Mouse (Mus musculus) hindbrain, embryonic 14.5 days (tissue): ENCODE data around the gene Adcy2. TPM values are rescaled to one million over a fixed set of nuclear protein-coding genes. Genes with fewer than 3 reads are reported as not detected.

Source experiments
- ATAC-seq: fragments of 200-750 bp; cut with Nextera tagmentation; 2 replicates; pipeline ENCODE4 v1.8.0; 2017; ENCODE audit warnings: moderate number of reproducible peaks, mild to moderate bottlenecking, moderate TSS enrichment, moderate library complexity; ENCODE audit not compliant: low FRiP score
- DNase-seq: peaks from one replicate; pipeline ENCODE4 v3.0.0-alpha.2; 2015; ENCODE audit warnings: low spot score
- H3K27ac ChIP-seq: fragments of 300-500 bp; sonication (generic); 2 replicates; pipeline ENCODE4 v1.5.1; 2014; ENCODE audit warnings: mild to moderate bottlenecking, moderate library complexity
- H3K27me3 ChIP-seq: fragments of 300-500 bp; sonication (generic); 2 replicates; pipeline ENCODE4 v1.6.1; 2014; ENCODE audit warnings: mild to moderate bottlenecking, low read length, mixed read lengths; ENCODE audit not compliant: control insufficient read depth, insufficient read depth
- H3K36me3 ChIP-seq: fragments of 300-500 bp; sonication (generic); replicated peaks from 2 replicates; pipeline ENCODE4 v1.6.1; 2014; ENCODE audit not compliant: control insufficient read depth, insufficient read depth
- H3K4me1 ChIP-seq: fragments of 300-500 bp; sonication (generic); replicated peaks from 2 replicates; pipeline ENCODE4 v1.6.1; 2014; ENCODE audit warnings: antibody characterized with exemption, low read length, mixed read lengths; ENCODE audit not compliant: control insufficient read depth, insufficient read depth
- H3K4me2 ChIP-seq: fragments of 300-500 bp; sonication (generic); replicated peaks from 2 replicates; pipeline ENCODE4 v1.6.1; 2014; ENCODE audit warnings: mild to moderate bottlenecking, moderate library complexity
- H3K4me3 ChIP-seq: fragments of 300-500 bp; sonication (generic); replicated peaks from 2 replicates; pipeline ENCODE4 v1.5.1; 2014; ENCODE audit warnings: mild to moderate bottlenecking, low read length
- H3K9ac ChIP-seq: fragments of 300-500 bp; sonication (generic); 2 replicates; pipeline ENCODE4 v1.6.1; 2014
- H3K9me3 ChIP-seq: fragments of 300-500 bp; sonication (generic); 2 replicates; pipeline ENCODE4 v1.6.1; 2016; ENCODE audit warnings: low read length; ENCODE audit not compliant: control insufficient read depth
- WGBS: fragments of 180-500 bp; shearing (Covaris S2); extraction: QIAGEN DNeasy Blood & Tissue Kit; methylation state at CpG from one replicate; pipeline ENCODE4 v1.1.7; 2014; 5-methylcytosine and 5-hydroxymethylcytosine counted together
- polyA plus RNA-seq: library from polyadenylated mRNA; unstranded; fragments of >200 nt; fragmentation: Nextera tagmentation; extraction: Ambion mirVana; gene quantifications from 2 replicates; pipeline ENCODE4 v1.2.1, GENCODE M21; 2014

Gene Adcy2
- polyA plus RNA-seq, 1 experiment from 2014 or later, result 15.7 TPM

- Histone ChIP-seq H3K4me2 (no peak overlapping the region), H3K4me1 (no peaks in the 10 kb centered on the region), H3K27me3 (no peaks in the 10 kb centered on the region), H3K27ac (no peak overlapping the region), H3K9me3 (no peaks in the 10 kb centered on the region), H3K36me3 (no peaks in the 10 kb centered on the region), H3K4me3 (no peak overlapping the region), H3K9ac (no peak overlapping the region)
- 69% methylated on average over 3 of the region's 3 CpGs for WGBS
- DNase-seq (no peak), ATAC-seq (no peak)
These were observed 372.3 kb downstream of the Adcy2 start for GRCm38 (mm10) chr13:68627041-68627440.

- Histone ChIP-seq H3K4me3 (no peak overlapping the region), H3K27me3 (no peaks in the 10 kb centered on the region), H3K4me2 (no peak overlapping the region), H3K27ac (no peak overlapping the region), H3K4me1 (no peaks in the 10 kb centered on the region), H3K9me3 (no peaks in the 10 kb centered on the region), H3K36me3 (no peaks in the 10 kb centered on the region), H3K9ac (no peak overlapping the region)
- DNase-seq, result peak; percentile 64
- peak; percentile 79 for ATAC-seq
- 68% methylated on average over 6 of the region's 6 CpGs for WGBS
These were observed 376.5 kb downstream of the Adcy2 start for GRCm38 (mm10) chr13:68622792-68623191.

DNA sequence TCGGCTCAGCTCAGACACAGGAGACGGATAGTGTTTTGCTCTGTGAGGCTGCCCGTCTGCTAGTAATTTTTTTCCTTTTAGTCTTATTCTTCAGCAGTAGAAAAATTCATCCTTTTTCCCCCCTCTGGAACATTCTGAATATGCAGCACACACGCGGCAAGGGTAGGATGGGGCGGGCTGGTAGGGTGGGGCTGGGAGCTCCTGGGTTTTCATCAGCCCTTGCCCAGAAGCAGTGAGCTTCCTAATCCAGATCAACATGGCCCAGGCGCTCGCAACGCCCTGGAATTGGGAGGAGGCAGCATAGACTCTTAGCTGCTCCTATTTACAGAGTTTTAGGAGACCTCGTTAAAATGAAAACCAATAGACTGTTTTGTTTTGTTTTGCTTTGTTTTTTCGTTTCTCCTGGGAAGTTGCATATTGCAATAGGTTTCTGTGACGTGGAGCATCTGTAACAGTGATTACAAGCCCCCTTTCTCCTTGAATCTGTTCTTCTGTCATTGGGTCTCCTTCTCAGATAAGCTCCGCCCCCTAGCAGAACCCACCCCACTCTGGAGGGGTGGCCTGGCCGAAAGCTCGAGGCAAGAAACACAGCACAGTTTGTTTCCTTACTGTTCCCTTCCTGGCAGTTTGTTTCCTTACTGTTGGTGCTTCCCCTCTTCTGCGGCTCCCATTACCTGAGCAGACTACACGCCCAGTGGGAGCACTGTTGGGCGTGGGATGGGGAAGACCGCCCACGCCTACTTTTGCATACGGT lies 391.5 kb downstream of the Adcy2 start:
- Histone ChIP-seq H3K4me2 (peak overlapping the region; percentile 25; the same call in 1 of the 2 replicates), H3K27ac (peak overlapping the region; percentile 64), H3K4me1 (no peaks in the 10 kb centered on the region), H3K27me3 (no peaks in the 10 kb centered on the region), H3K4me3 (no peak overlapping the region), H3K36me3 (no peaks in the 10 kb centered on the region), H3K9ac (peak overlapping the region; percentile 22; the same call in 1 of the 2 replicates), H3K9me3 (no peaks in the 10 kb centered on the region)
- no peak for DNase-seq
- 55% methylated on average over 21 of the region's 21 CpGs for WGBS
- peak; percentile 13; the same call in 1 of the 2 replicates for ATAC-seq

GRCm38 (mm10) chr13:68605689-68606126 lies 393.6 kb downstream of the Adcy2 start:
- DNase-seq, result peak; percentile 36
- peak overlapping the region; percentile 36; the same call in 1 of the 2 replicates for H3K9ac ChIP-seq
- H3K36me3 ChIP-seq, result no peaks in the 10 kb centered on the region
- peak overlapping the region; percentile 47 for H3K4me2 ChIP-seq
- no peaks in the 10 kb centered on the region for H3K4me1 ChIP-seq
- H3K27ac ChIP-seq, result no peak overlapping the region
- peak overlapping the region; percentile 24 for H3K4me3 ChIP-seq
- H3K9me3 ChIP-seq, result no peaks in the 10 kb centered on the region
- 3% methylated on average over 9 of the region's 11 CpGs for WGBS
- ATAC-seq, result peak; percentile 83
- H3K27me3 ChIP-seq, result no peaks in the 10 kb centered on the region

DNA sequence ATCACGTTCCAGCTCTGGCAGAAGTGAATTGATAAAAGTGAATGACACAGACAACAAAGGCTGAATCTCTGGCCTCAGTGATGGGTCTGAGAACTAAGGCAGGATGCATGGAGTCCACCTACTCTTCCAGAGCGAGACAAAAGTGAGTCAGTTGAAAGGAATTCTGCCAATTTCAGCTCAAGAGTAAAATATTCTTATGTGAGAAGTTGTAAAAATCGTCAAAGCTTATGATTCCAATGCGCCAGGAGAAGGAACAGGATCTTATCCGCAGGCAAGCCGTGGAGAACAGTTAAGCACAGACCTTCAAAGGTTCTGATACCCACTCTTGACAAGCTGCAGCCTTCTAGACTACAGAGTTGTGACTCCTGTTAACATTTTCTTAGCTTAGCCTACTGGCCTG lies 396.3 kb downstream of the Adcy2 start:
- no peaks in the 10 kb centered on the region for H3K9me3 ChIP-seq
- no peak overlapping the region for H3K27ac ChIP-seq
- no peaks in the 10 kb centered on the region for H3K4me1 ChIP-seq
- H3K4me2 ChIP-seq, result no peak overlapping the region
- no peak overlapping the region for H3K9ac ChIP-seq
- H3K36me3 ChIP-seq, result no peaks in the 10 kb centered on the region
- DNase-seq (no peak), ATAC-seq (no peak)
- 81% methylated on average over 6 of the region's 6 CpGs for WGBS
- H3K4me3 ChIP-seq, result no peak overlapping the region
- no peaks in the 10 kb centered on the region for H3K27me3 ChIP-seq

DNA sequence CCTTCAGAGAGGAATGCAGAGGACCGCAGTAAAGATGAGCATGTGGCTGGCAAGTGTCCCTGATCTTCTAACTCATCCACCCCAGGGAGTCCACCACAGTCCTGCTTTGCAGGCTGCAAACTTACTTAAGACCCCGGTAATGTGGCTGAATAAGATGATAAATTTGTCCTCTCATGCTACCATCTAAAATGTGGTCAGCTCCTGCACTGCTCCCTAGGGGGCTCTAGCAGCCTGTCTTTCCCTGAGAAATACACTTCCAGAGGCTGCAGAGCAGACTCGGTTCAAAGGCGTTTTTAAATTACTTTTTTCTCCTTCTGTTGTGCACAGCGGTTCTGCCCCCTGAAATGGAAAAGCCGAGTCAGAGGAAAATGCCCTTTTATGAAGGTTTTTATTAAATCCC lies 398.2 kb downstream of the Adcy2 start:
- Histone ChIP-seq H3K9me3 (no peaks in the 10 kb centered on the region), H3K27me3 (no peaks in the 10 kb centered on the region)
- 13% methylated on average over 6 of the region's 6 CpGs for WGBS

GRCm38 (mm10) chr13:68598953-68599352 lies 400.4 kb downstream of the Adcy2 start:
- DNase-seq (no peak), ATAC-seq (no peak)
- Histone ChIP-seq H3K4me1 (no peaks in the 10 kb centered on the region), H3K27ac (no peak overlapping the region), H3K4me3 (no peak overlapping the region), H3K27me3 (no peaks in the 10 kb centered on the region), H3K4me2 (no peak overlapping the region), H3K9ac (no peak overlapping the region), H3K9me3 (no peaks in the 10 kb centered on the region), H3K36me3 (no peaks in the 10 kb centered on the region)

More for the DNA sequence above, 398.2 kb downstream of the Adcy2 start:
- Histone ChIP-seq H3K27ac (no peak overlapping the region), H3K9ac (no peak overlapping the region), H3K4me1 (no peaks in the 10 kb centered on the region), H3K4me2 (no peak overlapping the region), H3K4me3 (no peak overlapping the region), H3K36me3 (no peaks in the 10 kb centered on the region)
- peak; percentile 61; the same call in 1 of the 2 replicates for ATAC-seq
- DNase-seq, result peak; percentile 58

DNA sequence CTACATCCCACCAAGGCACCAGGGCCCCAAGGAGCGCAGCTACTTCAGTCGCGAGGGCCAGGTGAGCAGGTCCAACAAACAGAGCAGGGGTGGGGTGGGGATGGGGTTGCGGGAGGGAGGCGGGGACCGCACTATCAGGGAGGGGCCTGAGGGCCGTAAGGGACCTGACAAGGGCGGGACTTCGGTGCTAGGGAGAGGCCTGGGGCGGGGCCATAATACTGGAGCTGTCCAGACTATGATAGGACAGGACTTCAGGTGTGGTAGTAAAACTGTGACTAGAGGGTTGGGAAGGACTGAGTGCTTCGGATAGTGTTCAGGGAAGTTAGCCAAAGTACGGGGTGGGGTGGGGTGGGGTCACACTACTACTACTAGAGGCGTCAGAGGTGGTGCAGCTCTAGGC lies 401.7 kb downstream of the Adcy2 start:
- WGBS, result 19% methylated on average over 13 of the region's 13 CpGs
- no peaks in the 10 kb centered on the region for H3K4me1 ChIP-seq
- no peaks in the 10 kb centered on the region for H3K27me3 ChIP-seq
- H3K4me2 ChIP-seq, result peak overlapping the region; percentile 49
- ATAC-seq (peak; percentile 22; the same call in 1 of the 2 replicates), DNase-seq (no peak)
- H3K9ac ChIP-seq, result peak overlapping the region; percentile 29
- H3K9me3 ChIP-seq, result no peaks in the 10 kb centered on the region
- no peak overlapping the region for H3K27ac ChIP-seq
- peak overlapping the region; percentile 17; the same call in 1 of the 2 replicates for H3K4me3 ChIP-seq
- peaks cover 7% of the 10 kb centered on the region for H3K36me3 ChIP-seq

- Histone ChIP-seq H3K27ac (no peak within 1 kb of the TSS), H3K27me3 (no peaks in the 10 kb centered on the region), H3K9ac (peak within 1 kb of the TSS; percentile 29), H3K4me3 (peak within 1 kb of the TSS; percentile 17; the same call in 1 of the 2 replicates), H3K4me1 (no peaks in the 10 kb centered on the region), H3K4me2 (peak within 1 kb of the TSS; percentile 49), H3K36me3 (peaks cover 11% of the 10 kb centered on the region), H3K9me3 (no peaks in the 10 kb centered on the region)
- ATAC-seq, result no peak
- WGBS, result 9% methylated on average over 10 of the region's 10 CpGs
- no peak for DNase-seq
These were observed 402.1 kb downstream of the Adcy2 start, which contains the start of gene 1700001L19Rik for GRCm38 (mm10) chr13:68597199-68597598. 1700001L19Rik (plus strand) TSS chr13:68597421.
